Mouse (Mus musculus) stomach, postnatal 0 days (tissue): ENCODE results near the gene Nectin1. TPM values are rescaled to one million over a fixed set of nuclear protein-coding genes. Genes with fewer than 3 reads are reported as not detected.

ENCODE experiments used
- ATAC-seq: fragments of 200-750 bp; cut with Nextera tagmentation; 2 replicates; pipeline ENCODE4 v1.8.0; 2017; ENCODE audit not compliant: low FRiP score, low TSS enrichment
- DNase-seq: peaks from one replicate; pipeline ENCODE4 v3.0.0-alpha.2; 2016; ENCODE audit warnings: low spot score
- H3K27ac ChIP-seq: fragments of 300-500 bp; sonication (generic); replicated peaks from 2 replicates; pipeline ENCODE4 v1.5.1; 2014; ENCODE audit warnings: mild to moderate bottlenecking, control low read depth
- H3K27me3 ChIP-seq: fragments of 300-500 bp; sonication (generic); 2 replicates; pipeline ENCODE4 v1.6.1; 2014; ENCODE audit warnings: low read length; ENCODE audit not compliant: control insufficient read depth, insufficient read depth
- H3K36me3 ChIP-seq: fragments of 300-500 bp; sonication (generic); 2 replicates; pipeline ENCODE4 v1.6.1; 2014; ENCODE audit warnings: low read length, mixed read lengths; ENCODE audit not compliant: control insufficient read depth, insufficient read depth
- H3K4me1 ChIP-seq: fragments of 300-500 bp; sonication (generic); replicated peaks from 2 replicates; pipeline ENCODE4 v1.6.1; 2014; ENCODE audit warnings: antibody characterized with exemption; ENCODE audit not compliant: control insufficient read depth, insufficient read depth
- H3K4me2 ChIP-seq: fragments of 300-500 bp; sonication (generic); replicated peaks from 2 replicates; pipeline ENCODE4 v1.6.1; 2014; ENCODE audit warnings: low read depth, mild to moderate bottlenecking, control low read depth, moderate library complexity
- H3K4me3 ChIP-seq: fragments of 300-500 bp; sonication (generic); 2 replicates; pipeline ENCODE4 v1.5.1; 2014; ENCODE audit warnings: low read depth, low read length, control low read depth
- H3K9ac ChIP-seq: fragments of 300-500 bp; sonication (generic); 2 replicates; pipeline ENCODE4 v1.6.1; 2014; ENCODE audit warnings: mild to moderate bottlenecking, low read length, control low read depth, mixed read lengths
- H3K9me3 ChIP-seq: fragments of 300-500 bp; sonication (generic); 2 replicates; pipeline ENCODE4 v1.6.1; 2016; ENCODE audit warnings: low read length; ENCODE audit not compliant: control insufficient read depth
- CTCF ChIP-seq: IDR thresholded peaks from 2 replicates; pipeline ENCODE4 v1.5.1; 2016; ENCODE audit warnings: antibody characterized with exemption, low read depth, mild to moderate bottlenecking, moderate library complexity
- EP300 ChIP-seq: optimal IDR thresholded peaks from 2 replicates; pipeline ENCODE3; 2016; ENCODE audit warnings: antibody characterized with exemption
- WGBS: fragments of 180-500 bp; shearing (Covaris S2); extraction: QIAGEN DNeasy Blood & Tissue Kit; methylation state at CpG from one replicate; pipeline ENCODE4 v1.1.7; 2014; 5-methylcytosine and 5-hydroxymethylcytosine counted together
- polyA plus RNA-seq: library from polyadenylated mRNA; unstranded; fragments of >200 nt; fragmentation: Nextera tagmentation; extraction: Ambion mirVana; gene quantifications from 2 replicates; pipeline ENCODE4 v1.2.1, GENCODE M21; 2015

The Nectin1 gene
- polyA plus RNA-seq, 1 experiment from 2014 or later = 5.9 TPM

DNA sequence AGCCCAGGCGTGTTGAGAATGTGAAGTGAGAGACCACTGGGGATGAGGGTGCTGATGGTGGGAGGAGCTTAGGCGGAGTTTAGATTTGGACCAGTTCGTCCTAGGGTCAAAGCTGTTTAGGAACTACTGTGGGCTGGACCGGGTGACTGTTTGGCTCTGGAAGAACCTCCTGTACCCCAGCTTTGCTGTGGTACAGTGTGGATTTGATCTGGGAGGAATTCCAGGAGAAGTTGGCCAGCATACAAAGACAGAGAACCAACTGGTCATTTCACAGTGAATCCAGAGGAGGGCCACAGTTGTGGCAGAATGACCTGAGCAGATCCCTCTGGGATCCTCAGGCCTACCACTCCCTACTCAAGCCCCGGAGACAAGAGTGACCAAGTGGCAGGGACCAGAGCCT, 38.6 kb downstream of the Nectin1 start:
- Histone ChIP-seq H3K4me3 (no peak overlapping the region), H3K27me3 (no peaks in the 10 kb centered on the region), H3K9ac (no peak overlapping the region), H3K4me2 (no peak overlapping the region), H3K27ac (no peak overlapping the region), H3K9me3 (no peaks in the 10 kb centered on the region), H3K4me1 (no peaks in the 10 kb centered on the region), H3K36me3 (no peaks in the 10 kb centered on the region)
- no peak for ATAC-seq
- no peak for TF ChIP-seq EP300
- no peak for TF ChIP-seq CTCF
- no peak for DNase-seq
- WGBS = 60% methylated on average over 5 of the region's 5 CpGs

- DNase-seq (no peak), ATAC-seq (no peak)
- TF ChIP-seq CTCF = no peak
- no peak for TF ChIP-seq EP300
- no peaks in the 10 kb centered on the region for H3K27me3 ChIP-seq
- no peaks in the 10 kb centered on the region for H3K36me3 ChIP-seq
- no peak overlapping the region for H3K4me3 ChIP-seq
- WGBS = 26% methylated on average over 3 of the region's 3 CpGs
- H3K9me3 ChIP-seq = no peaks in the 10 kb centered on the region
- H3K9ac ChIP-seq = no peak overlapping the region
- H3K4me2 ChIP-seq = no peak overlapping the region
- H3K4me1 ChIP-seq = no peaks in the 10 kb centered on the region
- H3K27ac ChIP-seq = peak overlapping the region; percentile 49; the same call in 1 of the 2 replicates
Measured at GRCm38 (mm10) chr9:43783959-43784358, 40.2 kb downstream of the Nectin1 start.

GRCm38 (mm10) chr9:43784841-43785240, 41.1 kb downstream of the Nectin1 start:
- DNase-seq (peak; percentile 56), ATAC-seq (0 out of 2 replicates have a peak, but pooled peaks have one; percentile 38)
- Histone ChIP-seq H3K4me1 (no peaks in the 10 kb centered on the region), H3K27me3 (no peaks in the 10 kb centered on the region), H3K27ac (peak overlapping the region; percentile 79), H3K9me3 (no peaks in the 10 kb centered on the region), H3K36me3 (no peaks in the 10 kb centered on the region), H3K9ac (no peak overlapping the region), H3K4me2 (no peak overlapping the region), H3K4me3 (no peak overlapping the region)
- WGBS = 57% methylated on average over 12 of the region's 13 CpGs
- TF ChIP-seq CTCF (no peak), EP300 (no peak)

GRCm38 (mm10) chr9:43787591-43787990, 43.8 kb downstream of the Nectin1 start:
- no peak for ATAC-seq
- Histone ChIP-seq H3K4me3 (no peak overlapping the region), H3K27me3 (no peaks in the 10 kb centered on the region), H3K4me2 (no peak overlapping the region), H3K27ac (peak overlapping the region; percentile 65), H3K36me3 (no peaks in the 10 kb centered on the region), H3K4me1 (no peaks in the 10 kb centered on the region), H3K9ac (no peak overlapping the region), H3K9me3 (no peaks in the 10 kb centered on the region)
- peak; percentile 35 for DNase-seq
- whole genome bisulfite sequencing = 46% methylated on average over 4 of the region's 4 CpGs
- TF ChIP-seq EP300 (no peak), CTCF (no peak)

- WGBS = 84% methylated on average over 9 of the region's 9 CpGs
- H3K27ac ChIP-seq = no peak overlapping the region
- H3K4me3 ChIP-seq = no peak overlapping the region
- ATAC-seq = no peak
- TF ChIP-seq EP300 (no peak), CTCF (no peak)
- no peaks in the 10 kb centered on the region for H3K36me3 ChIP-seq
- no peak for DNase-seq
- no peaks in the 10 kb centered on the region for H3K27me3 ChIP-seq
- H3K4me1 ChIP-seq = no peaks in the 10 kb centered on the region
- no peak overlapping the region for H3K4me2 ChIP-seq
- no peaks in the 10 kb centered on the region for H3K9me3 ChIP-seq
- H3K9ac ChIP-seq = no peak overlapping the region
Measured at GRCm38 (mm10) chr9:43792681-43793080, 48.9 kb downstream of the Nectin1 start.

GRCm38 (mm10) chr9:43793411-43793810, 49.6 kb downstream of the Nectin1 start:
- DNase-seq = no peak
- H3K4me3 ChIP-seq = no peak overlapping the region
- TF ChIP-seq CTCF (no peak), EP300 (no peak)
- H3K9me3 ChIP-seq = no peaks in the 10 kb centered on the region
- 72% methylated on average over 3 of the region's 3 CpGs for WGBS
- H3K9ac ChIP-seq = no peak overlapping the region
- no peak overlapping the region for H3K27ac ChIP-seq
- no peaks in the 10 kb centered on the region for H3K36me3 ChIP-seq
- no peaks in the 10 kb centered on the region for H3K4me1 ChIP-seq
- no peaks in the 10 kb centered on the region for H3K27me3 ChIP-seq
- ATAC-seq = no peak
- H3K4me2 ChIP-seq = no peak overlapping the region
